Mouse (Mus musculus) testis, postnatal 14 days (tissue): Measurements from ENCODE around the gene Asb10.

Source experiments
- DNase-seq: peaks from one replicate; pipeline ENCODE4 v3.0.0; 2021; ENCODE audit warnings: low spot score

Gene Asb10

DNA sequence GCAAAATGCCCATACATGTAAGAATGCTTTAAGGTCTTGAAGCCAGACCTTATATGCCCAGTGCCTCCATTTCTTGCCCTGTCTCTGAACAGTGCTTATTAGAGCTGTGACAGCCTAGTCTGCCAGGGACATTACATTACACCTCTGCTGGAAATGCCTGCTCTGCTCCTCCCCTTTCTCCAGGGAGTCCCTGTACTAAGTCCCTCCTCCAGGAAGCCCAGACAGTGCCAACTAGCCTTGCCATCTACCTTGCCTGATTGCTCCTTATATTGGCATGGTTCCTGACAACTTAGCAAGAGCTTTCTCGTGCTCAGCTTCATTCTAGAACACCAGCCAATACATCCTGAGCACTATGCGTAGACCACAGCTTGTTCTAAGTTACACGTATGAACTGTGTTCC lies 5.0 kb downstream of the Asb10 start:
- no peak for DNase-seq

- no peak for DNase-seq
Measured at GRCm38 (mm10) chr5:24534292-24534691, 6.5 kb downstream of the Asb10 start.

DNA sequence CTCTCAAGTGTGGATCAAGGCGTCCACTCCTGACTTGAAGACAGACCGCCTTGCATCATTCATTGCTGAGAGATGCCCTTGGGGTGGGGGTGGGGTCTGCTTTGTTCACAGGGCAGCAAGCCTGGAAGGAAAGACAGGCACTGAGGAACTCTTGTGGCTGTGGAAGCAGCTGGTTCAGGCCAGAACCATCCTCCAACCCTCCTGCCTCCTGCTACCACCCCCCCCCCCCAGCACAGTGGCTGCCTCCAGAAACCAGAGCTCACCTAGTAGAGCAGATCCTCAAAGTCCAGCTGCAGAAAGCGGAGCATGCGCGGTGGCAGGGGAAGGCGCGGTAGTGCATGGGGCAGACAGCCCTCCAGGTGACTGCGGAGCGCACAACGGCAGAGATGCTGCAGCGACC lies 7.4 kb downstream of the Asb10 start:
- DNase-seq, result no peak

GRCm38 (mm10) chr5:24530042-24530689 lies 10.6 kb downstream of the Asb10 start:
- peak; percentile 88 for DNase-seq

DNA sequence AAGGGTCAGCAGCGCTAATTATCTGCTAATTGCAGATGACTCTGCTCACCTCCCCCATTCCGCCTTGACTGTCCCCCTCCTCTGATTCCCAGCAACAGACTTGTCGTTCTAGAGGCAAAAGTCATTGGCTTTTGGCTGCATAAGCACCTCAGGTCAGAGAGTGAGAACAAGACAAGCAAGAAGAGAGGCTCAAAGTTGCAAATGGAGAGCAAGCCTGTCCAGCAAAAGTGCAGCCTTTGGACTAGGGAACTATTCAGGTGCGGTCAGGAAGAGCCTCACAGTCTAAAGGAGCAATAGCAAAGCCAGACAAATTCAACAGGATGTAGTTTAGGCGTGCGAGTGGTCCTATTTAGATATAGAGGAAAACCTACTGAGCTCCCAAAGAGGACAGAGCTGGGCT lies 13.0 kb downstream of the Asb10 start:
- no peak for DNase-seq

- no peak for DNase-seq
Measured at GRCm38 (mm10) chr5:24526889-24527230, 13.9 kb downstream of the Asb10 start, which contains the start of gene Gbx1. Gbx1 (minus strand) TSS chr5:24527202.

GRCm38 (mm10) chr5:24526190-24526888 lies 14.4 kb downstream of the Asb10 start:
- no peak for DNase-seq

GRCm38 (mm10) chr5:24525360-24526189 lies 15.2 kb downstream of the Asb10 start:
- no peak for DNase-seq

DNA sequence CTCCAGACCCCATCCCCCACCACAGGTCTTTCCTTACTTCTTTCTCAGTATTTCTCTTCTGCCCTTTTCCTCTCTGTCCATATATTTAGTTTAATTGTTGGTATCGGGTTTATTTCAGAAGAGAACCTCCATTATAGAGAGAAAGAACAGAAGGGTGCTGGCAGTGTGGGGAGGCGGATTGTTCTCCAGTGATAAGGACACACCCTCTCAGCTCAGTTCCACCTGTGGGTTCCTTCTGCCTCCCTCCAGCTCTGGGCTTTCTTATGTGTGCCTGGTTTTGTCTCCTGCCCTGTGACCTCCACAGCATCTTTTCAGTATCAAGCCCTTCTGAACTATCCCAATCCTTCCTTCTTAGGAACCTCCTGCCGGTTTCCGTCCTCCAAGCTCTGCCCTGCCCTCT lies 16.3 kb downstream of the Asb10 start:
- no peak for DNase-seq

- no peak for DNase-seq
Measured at GRCm38 (mm10) chr5:24523806-24524205, 17.0 kb downstream of the Asb10 start.

DNA sequence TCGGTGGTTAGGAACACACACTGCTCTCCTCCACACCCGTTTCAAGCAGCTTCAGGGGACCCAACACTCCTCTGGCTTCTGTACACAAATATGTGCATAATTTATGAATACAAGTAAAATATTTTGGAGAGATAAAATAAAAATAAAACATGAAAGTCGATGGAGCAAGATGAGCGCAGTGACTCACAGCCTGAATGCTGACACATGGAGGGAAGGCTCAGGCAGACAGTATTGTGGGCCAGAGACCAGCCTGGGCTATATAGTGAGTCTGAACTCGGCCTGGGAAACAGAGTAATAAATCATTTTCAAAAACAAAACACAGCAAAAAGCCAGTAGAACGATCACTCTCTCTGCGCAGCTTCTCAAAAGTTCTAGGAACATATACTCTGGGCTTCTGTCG lies 19.4 kb downstream of the Asb10 start:
- DNase-seq, result no peak

DNA sequence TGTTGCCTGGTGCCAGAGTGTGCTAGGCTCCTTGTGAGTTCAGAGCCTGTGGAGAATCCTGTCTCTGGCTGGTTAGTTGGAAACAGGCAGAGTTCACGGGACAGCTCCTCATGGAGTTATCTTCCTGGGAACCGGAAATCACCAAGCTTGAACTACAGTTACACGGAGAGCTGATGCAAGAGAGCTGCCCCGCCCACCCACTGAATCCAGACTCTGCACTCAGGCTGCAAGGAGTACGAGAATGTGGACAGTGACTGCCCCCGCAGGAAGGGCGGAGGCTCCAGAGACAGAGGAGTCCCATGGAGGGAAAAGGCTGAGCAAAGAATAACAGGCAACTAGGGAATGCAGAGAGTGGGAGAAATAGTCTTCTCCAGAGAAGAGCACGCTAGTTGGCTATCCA lies 28.5 kb downstream of the Asb10 start:
- DNase-seq, result peak; percentile 48

DNA sequence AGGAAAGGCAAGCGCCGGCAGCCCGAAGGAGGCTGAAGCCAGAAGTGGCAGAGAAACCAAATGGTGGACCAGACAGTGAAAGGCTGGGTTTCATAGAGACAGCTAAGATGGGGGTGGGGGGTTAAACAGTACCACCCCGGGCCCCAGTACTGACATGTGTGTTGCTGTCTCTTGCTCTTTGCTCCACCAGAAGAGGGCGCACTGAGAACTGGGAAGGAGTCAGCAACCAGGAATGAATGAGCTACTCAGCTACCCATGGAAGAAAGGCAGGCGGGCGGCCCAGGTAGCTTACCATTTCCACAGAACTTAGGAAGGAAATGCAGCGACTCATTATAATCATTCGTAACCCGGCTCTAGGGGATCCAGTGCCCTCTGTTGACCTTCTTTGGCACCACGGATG lies 30.1 kb downstream of the Asb10 start:
- no peak for DNase-seq

- DNase-seq, result no peak
Measured at GRCm38 (mm10) chr5:24508406-24508805, 32.4 kb downstream of the Asb10 start.

DNA sequence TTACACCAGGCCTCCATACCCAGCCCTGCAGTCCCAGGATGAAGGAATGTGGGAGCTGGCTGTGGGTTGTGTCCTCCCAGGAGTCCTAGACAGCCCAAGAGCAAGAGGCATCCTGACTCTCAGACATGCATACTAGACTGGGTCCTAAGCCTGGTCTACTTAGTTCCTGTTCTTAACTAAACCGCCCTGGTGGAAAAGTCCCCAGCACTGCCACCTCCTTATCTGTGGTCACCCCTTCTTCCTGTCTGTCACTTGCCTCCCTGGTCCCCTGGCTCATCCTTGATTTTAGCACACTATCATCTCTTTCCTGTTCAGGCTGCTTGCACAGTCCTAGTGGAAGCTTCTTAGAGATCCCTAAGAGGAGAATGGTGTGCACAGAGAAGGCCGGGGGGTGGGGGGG lies 35.3 kb downstream of the Asb10 start:
- DNase-seq, result no peak

DNA sequence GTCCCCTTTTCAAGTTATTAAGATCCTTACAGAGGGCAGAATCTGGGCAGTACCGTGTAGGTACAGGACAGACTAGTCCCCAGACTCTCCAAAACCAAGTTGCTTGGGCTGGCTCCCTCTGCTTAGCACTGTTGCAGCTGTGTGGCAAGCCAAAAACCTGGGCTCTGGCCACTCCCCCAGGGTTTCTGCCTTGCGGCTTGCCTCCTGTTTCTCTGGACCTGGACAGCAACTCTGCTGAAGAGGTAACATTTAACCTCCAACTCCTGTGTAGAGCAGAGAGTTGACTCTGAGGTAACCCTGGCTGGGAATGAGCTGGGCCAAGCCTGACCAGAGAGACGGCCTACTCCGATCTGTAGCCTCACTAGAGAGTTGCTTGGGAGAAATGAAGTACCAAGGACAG lies 38.0 kb downstream of the Asb10 start:
- DNase-seq, result no peak

DNA sequence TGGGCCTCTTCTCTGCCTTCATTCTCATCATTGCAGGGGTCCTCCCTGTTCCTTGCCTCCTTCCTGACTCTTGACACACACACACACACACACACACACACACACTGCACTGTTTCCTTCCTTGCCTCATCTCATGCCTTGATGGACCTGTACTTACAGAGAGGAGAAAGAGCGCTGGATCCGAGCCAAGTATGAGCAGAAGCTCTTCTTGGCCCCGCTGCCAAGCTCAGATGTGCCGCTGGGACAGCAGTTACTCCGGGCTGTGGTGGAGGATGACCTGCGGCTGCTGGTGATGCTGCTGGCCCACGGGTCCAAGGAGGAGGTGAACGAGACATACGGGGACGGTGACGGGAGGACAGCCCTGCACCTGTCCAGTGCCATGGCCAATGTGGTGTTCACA lies 39.9 kb downstream of the Asb10 start:
- no peak for DNase-seq

DNA sequence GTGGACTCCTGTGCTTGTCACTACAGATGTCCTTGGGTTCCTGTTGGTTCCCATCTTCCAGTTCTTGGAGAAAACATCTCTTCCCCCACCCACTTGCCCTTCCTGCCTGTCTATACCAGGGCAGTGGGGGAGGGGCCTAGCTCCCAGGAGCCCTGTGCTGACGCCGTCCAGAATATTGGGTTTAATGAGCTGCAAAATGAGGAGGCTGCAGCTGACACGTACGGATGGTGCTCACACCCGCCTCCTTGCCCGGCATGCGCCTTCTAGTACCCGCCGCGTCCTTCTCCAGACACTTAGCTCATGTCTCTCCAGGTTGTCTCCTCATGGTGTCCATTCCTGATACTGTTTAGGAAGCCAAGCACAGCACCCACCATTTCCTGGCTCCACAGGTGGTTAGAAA lies 41.7 kb downstream of the Asb10 start:
- no peak for DNase-seq

GRCm38 (mm10) chr5:24497526-24497925 lies 43.3 kb downstream of the Asb10 start:
- no peak for DNase-seq

- DNase-seq, result no peak
Measured at GRCm38 (mm10) chr5:24496756-24497155, 44.0 kb downstream of the Asb10 start.

- no peak for DNase-seq
Measured at GRCm38 (mm10) chr5:24495019-24495418, 45.8 kb downstream of the Asb10 start.

- no peak for DNase-seq
Measured at GRCm38 (mm10) chr5:24492546-24493285, 48.1 kb downstream of the Asb10 start.
